Mouse (Mus musculus) thymus, postnatal 0 days (tissue): ENCODE measurements at regions not wholly inside any gene's neighbourhood (a gene's known extent, or its start where the extent isn't known, plus 50 kb on each side); places are given as distances from the start of the nearest gene placed in this dataset.

Experiments used
- DNase-seq: peaks from one replicate; pipeline ENCODE4 v3.0.0-alpha.2; 2015; ENCODE audit warnings: low spot score

DNA sequence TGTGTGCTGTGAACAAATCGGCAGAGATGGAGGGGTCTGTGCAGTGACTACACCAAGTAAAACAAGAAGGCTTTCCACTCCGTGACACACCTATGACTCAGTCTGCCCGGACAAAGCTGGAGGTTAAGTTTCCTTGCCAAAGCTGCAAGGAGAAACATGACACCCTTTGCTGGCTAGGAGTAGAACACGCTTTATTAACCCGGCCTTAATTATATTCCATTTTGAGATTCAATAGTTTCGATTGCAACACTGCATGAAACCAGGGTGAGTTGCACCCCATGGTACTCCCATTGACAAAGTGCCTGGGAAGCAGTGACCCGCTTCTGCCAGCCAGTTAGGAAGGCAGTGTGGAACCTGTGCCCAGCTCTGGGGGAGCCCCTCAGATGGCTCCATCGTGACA, 256.2 kb upstream of the Gm26657 start:
- no peak for DNase-seq

DNA sequence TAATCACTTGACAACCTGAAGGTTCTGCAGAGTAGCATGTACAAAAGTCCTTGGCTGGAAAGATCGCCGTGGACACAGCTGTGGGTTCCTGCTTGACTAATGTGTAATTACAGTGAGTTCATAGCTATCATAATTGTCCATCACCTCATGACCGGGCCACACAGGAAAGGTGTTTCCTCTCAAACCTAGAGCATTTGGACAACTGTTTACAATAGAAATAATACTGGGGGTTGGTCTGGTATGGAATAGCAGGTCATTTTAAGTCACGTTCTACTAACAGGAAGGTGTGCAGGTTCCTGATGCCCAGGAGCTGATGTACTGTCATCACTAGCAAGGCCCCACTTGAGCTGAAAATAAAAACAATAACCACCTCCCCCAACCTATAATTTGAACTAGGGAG, 283.1 kb upstream of the Gm26657 start:
- DNase-seq = no peak

- no peak for DNase-seq
Measured at GRCm38 (mm10) chr4:56421575-56421974, 318.3 kb upstream of the Gm26657 start.

DNA sequence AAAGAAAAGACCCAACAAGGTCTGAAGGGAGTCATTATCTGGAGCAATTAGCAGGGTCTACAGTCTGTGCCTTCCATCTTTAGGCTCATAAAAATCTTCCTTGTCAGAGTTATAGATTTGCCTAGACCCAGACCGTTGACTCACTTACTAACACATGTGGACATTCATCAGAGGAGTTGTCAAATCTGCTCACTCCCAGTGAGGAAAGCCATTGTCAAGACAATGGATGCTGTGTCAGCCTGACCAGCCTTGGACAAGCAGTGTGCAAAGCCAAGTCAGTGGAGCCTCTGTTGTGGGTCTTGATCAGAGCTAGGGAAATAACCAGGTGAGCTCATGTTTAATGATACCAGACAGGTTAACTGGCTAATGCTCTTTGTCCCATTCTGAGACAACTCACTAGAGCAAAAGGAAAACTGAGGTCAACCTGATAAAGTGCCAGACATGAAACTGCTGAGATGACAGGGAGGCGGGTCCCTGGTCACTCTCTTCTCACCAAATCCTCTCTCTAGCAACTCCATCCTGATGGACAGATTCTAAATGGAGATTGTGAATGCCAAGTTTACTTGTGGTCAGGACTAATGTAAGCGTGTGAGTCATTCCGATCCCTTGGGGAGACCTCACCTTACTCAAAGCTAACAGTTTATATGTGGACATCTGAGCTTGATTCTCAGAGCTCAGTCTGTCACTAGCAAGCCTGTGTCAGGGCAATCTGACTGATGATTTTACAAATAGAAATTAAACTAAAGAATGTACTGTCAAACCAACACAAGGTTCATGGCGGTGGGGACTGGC, 320.6 kb upstream of the Gm26657 start:
- no peak for DNase-seq

DNA sequence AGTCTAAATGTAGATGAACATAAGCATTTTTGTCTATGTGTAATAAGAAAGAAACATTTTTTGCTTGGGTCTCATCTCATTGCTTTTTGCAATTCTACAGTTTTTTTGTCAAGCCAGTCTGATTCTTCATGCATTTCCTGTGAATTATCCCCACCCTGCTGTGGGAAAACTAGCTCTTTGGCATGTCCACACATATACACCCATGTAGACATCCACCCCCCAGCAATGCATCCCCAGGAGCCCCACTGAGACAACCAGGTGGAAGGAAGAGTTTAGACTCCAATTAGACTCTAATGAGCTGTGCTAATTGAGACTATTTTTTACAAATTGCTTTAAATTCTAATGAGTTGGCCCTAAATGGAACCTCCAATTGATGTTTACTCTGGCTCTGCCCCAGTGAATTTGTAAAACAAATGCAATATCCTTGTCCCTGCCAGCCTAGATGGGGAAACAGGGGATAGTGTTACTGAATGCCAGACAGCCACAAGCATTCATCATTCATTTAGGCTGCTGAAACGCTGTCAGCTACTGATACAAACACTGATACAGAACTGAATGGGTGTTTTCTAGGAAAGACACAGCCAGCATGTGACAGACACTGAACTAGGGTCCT, 328.7 kb upstream of the Gm26657 start:
- no peak for DNase-seq

DNA sequence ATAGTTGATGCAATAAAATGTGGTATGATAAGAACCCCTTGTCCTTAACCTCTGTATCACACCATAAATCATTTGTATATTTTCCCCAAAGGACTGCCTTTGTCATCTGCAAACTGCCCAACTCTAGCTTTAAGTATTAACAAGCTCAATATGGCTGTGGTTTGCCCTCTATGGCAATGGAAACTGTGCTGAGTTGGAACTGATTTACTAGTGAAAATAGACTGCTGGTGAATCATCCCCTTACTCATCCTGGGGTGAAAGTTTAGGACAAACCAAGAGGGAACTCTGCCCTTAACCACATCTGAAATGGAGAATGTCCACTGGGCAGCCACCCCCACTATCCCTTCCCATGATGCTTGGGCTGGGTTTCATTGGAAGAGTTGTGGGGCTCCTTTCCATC, 346.1 kb upstream of the Gm26657 start:
- no peak for DNase-seq

DNA sequence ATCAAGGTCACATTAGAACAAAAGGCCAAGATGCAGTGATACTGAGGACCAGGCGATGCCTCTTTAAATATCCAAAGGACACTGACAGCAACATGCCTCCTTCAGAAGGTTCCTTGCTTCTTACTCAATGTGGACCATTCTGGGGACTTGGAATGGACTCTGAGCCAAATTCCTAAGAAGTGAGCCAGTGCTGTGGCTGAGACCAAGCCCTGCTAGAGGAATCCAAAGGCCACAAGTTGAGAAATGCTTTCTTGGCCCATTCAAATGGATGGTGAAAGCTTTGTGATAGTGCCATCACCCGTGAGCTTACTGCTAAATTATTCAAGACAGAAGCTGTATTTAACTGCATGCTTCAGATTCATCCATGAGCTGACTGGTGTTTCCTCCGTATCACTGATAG, 352.8 kb upstream of the Gm26657 start:
- DNase-seq = no peak

DNA sequence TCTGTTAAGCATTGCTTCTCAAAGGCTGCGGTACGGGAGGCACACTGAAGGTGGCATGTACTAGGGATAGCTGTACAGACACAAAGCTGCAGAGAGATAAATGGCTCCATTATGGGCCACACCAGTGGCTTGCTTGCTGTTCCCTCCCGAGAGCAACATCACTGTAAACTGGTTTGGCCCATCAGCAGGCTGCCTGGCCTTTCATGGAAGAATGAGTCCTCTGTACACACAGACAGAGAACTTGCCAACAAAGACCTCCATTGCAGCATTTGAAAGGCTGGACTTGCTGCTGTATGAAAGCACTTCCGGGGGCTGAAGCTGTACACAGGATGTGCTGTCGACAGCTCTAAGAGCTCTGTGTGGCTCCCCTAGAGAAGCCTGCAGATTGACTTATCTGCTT, 364.1 kb upstream of the Gm26657 start:
- DNase-seq = no peak

DNA sequence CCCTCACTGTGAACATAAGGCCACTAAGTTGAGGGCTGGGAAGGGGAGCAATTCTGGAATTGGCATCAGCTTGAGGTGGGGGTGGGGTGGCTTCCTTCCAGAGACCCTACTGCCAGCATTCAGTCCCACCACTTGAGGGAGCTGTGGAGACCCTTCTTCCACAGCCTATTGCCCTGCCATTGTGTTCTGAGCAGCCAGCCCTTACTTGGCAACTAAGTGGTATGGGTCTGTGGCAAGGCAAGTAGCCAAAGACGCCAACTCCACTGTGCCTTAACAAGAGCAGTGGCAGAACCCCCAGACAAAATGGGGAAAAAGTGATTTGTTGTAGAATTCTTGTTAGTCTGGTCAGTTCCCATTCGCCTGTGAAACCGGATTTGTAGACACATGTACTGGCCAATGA, 365.4 kb upstream of the Gm26657 start:
- no peak for DNase-seq

GRCm38 (mm10) chr4:56373746-56374145, 366.1 kb upstream of the Gm26657 start:
- DNase-seq = no peak

DNA sequence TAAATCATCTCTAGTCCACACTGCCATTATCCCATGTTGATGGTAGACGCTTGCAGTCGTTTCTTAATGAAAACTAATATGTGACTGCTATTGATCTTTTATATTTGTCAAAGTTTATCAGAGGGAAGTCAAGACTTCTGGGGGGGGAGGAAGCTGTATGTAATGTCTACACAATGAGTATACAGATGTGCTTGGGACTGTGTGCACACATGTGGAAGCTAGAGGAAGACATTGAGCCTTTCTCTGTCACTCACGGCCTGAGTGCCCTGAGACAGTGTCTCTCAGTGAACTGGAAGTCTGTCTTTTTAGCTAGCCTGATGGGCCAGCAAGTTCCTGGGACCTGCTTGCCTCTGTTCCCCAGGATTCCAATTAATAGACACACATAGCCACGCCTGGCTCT, 366.7 kb upstream of the Gm26657 start:
- no peak for DNase-seq

GRCm38 (mm10) chr4:56372711-56373110, 367.2 kb upstream of the Gm26657 start:
- DNase-seq = no peak

GRCm38 (mm10) chr4:56364594-56364993, 375.3 kb upstream of the Gm26657 start:
- no peak for DNase-seq

DNA sequence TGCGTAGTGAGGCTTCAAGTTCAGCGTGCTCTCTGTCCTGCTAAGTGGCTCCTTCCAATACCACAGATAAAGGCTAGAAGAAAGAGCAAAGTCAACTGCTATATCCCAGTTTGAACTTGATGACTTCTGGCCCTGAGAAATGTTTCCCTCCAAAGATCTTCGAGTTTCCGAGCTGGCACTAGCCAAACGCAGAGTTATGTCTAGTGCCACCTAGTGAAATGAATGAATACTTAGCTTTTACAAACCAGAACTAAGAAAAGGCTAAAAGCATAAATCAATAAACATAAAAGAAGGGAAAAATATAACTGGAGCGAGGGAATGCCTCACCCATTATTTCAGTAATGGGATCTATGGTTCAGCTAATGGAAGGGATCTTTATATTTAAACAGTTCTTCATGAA, 377.7 kb upstream of the Gm26657 start:
- no peak for DNase-seq

GRCm38 (mm10) chr4:56349216-56349615, 390.7 kb upstream of the Gm26657 start:
- no peak for DNase-seq

DNA sequence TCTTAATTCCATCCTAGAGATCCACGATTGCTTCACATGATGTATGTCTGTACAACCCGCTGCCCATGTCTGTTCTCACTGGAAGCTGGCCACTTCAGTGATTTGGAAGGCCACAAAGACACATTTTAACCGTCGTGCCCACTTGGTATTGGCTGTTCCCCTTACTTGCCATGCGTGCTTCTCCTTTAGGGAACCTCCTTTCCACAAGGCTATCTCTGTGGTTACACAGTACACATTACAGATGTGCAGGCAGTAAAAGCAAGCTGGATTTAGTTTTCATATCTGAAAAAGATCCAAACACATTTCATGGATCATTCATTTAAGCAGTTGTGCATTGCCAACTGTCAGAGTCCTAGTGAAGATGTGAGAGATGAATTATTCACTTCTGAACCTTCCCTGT, 414.7 kb upstream of the Gm26657 start:
- no peak for DNase-seq

DNA sequence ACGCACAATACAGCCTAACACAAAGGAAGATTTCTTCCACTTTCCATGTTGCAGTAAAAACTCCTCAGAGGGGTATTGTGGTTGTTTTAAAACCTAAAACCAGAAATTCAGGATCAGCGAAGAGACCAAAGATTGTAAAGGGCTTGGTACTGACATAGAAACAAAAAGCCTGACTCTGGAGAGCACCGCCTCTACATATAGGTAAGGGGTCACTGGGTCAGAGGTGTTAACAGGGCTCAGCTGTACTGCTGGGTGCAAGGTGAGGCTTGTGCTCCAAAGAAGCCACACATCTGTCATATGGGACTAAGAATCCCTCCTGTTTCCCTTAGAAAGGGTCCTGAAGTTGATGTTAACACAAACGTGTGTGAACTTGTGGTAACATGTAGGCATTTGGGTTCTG, 420.7 kb upstream of the Gm26657 start:
- DNase-seq = no peak

- no peak for DNase-seq
Measured at GRCm38 (mm10) chr4:56305664-56306330, 434.1 kb upstream of the Gm26657 start.

DNA sequence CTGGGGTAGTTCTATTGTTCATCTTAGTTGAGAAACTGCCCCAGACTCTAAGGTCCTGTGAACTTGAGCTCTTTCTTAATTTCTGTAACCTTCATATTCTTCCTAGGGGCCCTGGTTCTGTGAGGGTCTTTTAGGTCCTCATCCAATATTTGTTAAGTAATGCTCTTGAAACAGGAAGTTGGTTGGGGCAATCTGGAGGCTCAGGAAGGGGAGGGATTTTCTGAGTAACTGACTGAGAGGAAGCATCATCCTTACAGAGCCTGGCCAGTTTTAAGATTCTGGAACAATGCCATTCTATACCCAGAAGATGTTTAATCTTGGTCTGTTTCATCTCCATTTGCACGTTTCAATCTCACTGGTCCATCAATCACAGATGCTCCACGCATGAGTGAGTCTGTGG, 435.6 kb upstream of the Gm26657 start:
- DNase-seq = no peak

- DNase-seq = no peak
Measured at GRCm38 (mm10) chr4:56287980-56288379, 451.9 kb upstream of the Gm26657 start.

DNA sequence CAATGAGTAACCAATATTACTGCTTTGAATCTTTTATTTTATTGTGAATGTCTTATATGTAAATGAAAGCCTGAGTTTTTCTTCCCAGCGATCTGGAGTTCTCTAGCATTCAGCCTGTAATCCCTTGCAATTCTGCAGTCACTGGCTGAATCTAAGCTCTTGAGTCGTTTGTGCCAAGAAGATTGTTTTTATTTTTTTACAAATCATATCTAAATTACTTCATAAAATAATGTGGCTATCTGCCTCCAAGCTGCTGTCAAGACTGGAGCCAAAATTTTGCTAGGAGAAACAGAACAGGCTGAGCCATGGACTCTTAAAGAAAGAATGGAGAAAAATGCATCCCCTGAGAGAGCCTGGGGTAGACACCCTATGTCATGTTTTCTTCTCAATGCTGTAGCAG, 455.4 kb upstream of the Gm26657 start:
- no peak for DNase-seq

DNA sequence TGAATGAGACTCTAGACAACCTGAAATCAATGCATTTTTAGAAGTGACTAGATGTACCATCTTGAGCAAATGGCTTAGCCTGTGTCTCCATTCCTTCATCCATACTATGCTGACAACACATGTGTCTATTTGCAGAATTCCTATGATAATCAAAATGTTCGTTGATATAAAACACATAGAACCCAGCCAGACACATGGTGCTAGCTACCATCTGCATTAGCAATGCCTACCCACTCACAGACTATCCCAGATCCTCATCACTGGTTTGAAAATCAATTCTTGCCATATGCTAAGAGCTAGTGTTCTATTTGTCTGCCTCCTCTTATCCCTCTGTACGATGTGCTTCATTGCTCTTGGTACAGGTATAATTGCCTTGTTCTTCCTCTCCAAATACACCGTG, 464.0 kb upstream of the Gm26657 start:
- DNase-seq = no peak

GRCm38 (mm10) chr4:56271390-56271789, 468.5 kb upstream of the Gm26657 start:
- no peak for DNase-seq
